Mouse (Mus musculus): ENCODE measurements around the gene March1. TPM values are rescaled to one million over a fixed set of nuclear protein-coding genes. Genes with fewer than 3 reads are reported as not detected.

The March1 gene
- polyA plus RNA-seq, 1 experiment from 2014 or later = 1.1 TPM

DNA sequence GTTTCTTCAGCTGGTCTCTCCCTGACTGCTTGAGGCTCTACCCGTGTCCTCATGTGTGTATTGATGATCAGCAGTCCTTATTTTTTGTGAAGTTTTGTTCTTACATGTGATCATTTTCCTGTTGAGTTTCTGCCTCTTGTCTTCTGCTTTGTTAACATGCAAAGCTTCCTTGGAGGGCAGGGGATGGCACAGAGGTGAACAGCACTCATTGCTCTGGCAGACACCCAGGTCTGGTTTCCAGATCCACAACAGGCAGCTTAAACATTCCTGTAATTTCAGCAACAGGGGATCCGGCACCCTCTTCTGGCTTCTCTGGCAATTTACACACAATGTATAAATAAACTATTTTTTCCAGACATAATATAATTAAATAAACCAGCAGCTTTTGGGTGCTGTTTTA, 652.4 kb downstream of the March1 start:
- no peaks in the 10 kb centered on the region for H3K4me1 ChIP-seq (ENCODE audit: control insufficient read depth, low read depth, low read length)
- H3K27ac ChIP-seq (ENCODE audit: low read length) = no peak overlapping the region
- no peak overlapping the region for H3K9ac ChIP-seq (ENCODE audit: low read depth, low read length)
- no peaks in the 10 kb centered on the region for H3K27me3 ChIP-seq (ENCODE audit: control insufficient read depth, insufficient read depth, low read depth, low read length)
- 63% methylated on average over 2 of the region's 2 CpGs for WGBS (ENCODE audit: insufficient replicate concordance)
- no peak overlapping the region for H3K4me2 ChIP-seq (ENCODE audit: low read depth, low read length)
- no peaks in the 10 kb centered on the region for H3K36me3 ChIP-seq (ENCODE audit: control insufficient read depth, insufficient read depth)
- no peak overlapping the region for H3K4me3 ChIP-seq (ENCODE audit: low read depth, low read length)
- no peak for ATAC-seq (ENCODE audit: low read depth)
- H3K9me3 ChIP-seq (replicated peaks; ENCODE audit: control insufficient read depth, low read length) = no peaks in the 10 kb centered on the region

DNA sequence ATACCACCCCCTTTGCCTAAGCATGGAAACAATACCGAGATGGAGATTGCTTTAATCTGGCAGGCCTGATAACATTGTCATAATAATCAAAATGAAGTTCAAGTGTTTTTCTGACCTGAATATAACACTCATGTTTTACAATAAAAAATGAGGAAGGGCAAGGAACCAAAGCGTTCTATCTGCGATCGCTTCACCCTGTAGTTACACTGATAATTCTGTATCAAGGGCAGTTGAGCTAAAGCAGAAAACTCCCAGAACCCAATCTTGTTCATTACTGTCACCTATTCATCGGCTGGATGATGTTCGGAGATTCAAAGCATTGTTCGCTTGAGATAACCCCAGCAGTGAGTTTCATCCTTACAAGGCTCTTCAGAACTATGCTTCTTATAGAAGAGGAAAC, 700.1 kb downstream of the March1 start:
- Histone ChIP-seq H3K4me2 (ENCODE audit: low read depth, low read length) (no peak overlapping the region), H3K4me3 (ENCODE audit: low read depth, low read length) (no peak overlapping the region), H3K9me3 (replicated peaks; ENCODE audit: control insufficient read depth, low read length) (no peaks in the 10 kb centered on the region), H3K27me3 (ENCODE audit: control insufficient read depth, insufficient read depth, low read depth, low read length) (no peaks in the 10 kb centered on the region), H3K27ac (ENCODE audit: low read length) (no peak overlapping the region), H3K4me1 (ENCODE audit: control insufficient read depth, low read depth, low read length) (no peaks in the 10 kb centered on the region), H3K36me3 (ENCODE audit: control insufficient read depth, insufficient read depth) (no peaks in the 10 kb centered on the region), H3K9ac (ENCODE audit: low read depth, low read length) (no peak overlapping the region)
- WGBS (ENCODE audit: insufficient replicate concordance) = 71% methylated on average over 7 of the region's 7 CpGs
- no peak for ATAC-seq (ENCODE audit: low read depth)

- H3K4me3 ChIP-seq (ENCODE audit: low read depth, low read length) = no peak overlapping the region
- no peak for ATAC-seq (ENCODE audit: low read depth)
Observed at GRCm38 (mm10) chr8:66323045-66323807, 705.5 kb downstream of the March1 start.

GRCm38 (mm10) chr8:66326396-66326795, 708.7 kb downstream of the March1 start:
- Histone ChIP-seq H3K27me3 (ENCODE audit: control insufficient read depth, insufficient read depth, low read depth, low read length) (no peaks in the 10 kb centered on the region), H3K4me2 (ENCODE audit: low read depth, low read length) (no peak overlapping the region), H3K4me1 (ENCODE audit: control insufficient read depth, low read depth, low read length) (no peaks in the 10 kb centered on the region), H3K36me3 (ENCODE audit: control insufficient read depth, insufficient read depth) (no peaks in the 10 kb centered on the region), H3K9ac (ENCODE audit: low read depth, low read length) (no peak overlapping the region), H3K27ac (ENCODE audit: low read length) (no peak overlapping the region), H3K4me3 (ENCODE audit: low read depth, low read length) (no peak overlapping the region), H3K9me3 (replicated peaks; ENCODE audit: control insufficient read depth, low read length) (no peaks in the 10 kb centered on the region)
- ATAC-seq (ENCODE audit: low read depth) = no peak

More at GRCm38 (mm10) chr8:66323045-66323807, 705.5 kb downstream of the March1 start:
- Histone ChIP-seq H3K4me2 (ENCODE audit: low read depth, low read length) (no peak overlapping the region), H3K27ac (ENCODE audit: low read length) (no peak overlapping the region), H3K4me1 (ENCODE audit: control insufficient read depth, low read depth, low read length) (no peaks in the 10 kb centered on the region), H3K36me3 (ENCODE audit: control insufficient read depth, insufficient read depth) (no peaks in the 10 kb centered on the region), H3K9me3 (replicated peaks; ENCODE audit: control insufficient read depth, low read length) (no peaks in the 10 kb centered on the region), H3K27me3 (ENCODE audit: control insufficient read depth, insufficient read depth, low read depth, low read length) (no peaks in the 10 kb centered on the region), H3K9ac (ENCODE audit: low read depth, low read length) (no peak overlapping the region)
- WGBS (ENCODE audit: insufficient replicate concordance) = 13% methylated on average over 4 of the region's 4 CpGs

DNA sequence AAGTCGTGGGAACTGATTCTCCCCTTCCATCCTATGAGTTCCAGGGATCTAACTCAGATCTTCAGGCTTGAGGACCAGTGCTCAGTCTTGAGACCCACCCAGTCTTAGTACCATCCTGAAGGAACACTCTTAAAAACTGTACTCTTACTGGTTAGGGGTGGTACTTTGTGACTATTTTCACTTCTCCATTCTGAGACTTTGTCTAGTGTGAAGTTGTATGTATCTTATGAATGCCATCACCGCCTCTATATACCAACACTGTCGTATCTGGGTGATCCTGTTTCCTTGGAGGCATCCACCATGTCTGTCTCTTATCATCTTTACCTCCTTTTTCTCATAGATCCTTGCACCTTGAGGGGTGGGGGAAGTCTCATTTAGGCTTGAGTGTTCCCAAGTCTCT, 714.5 kb downstream of the March1 start:
- H3K36me3 ChIP-seq (ENCODE audit: control insufficient read depth, insufficient read depth) = no peaks in the 10 kb centered on the region
- H3K4me3 ChIP-seq (ENCODE audit: low read depth, low read length) = no peak overlapping the region
- H3K4me2 ChIP-seq (ENCODE audit: low read depth, low read length) = no peak overlapping the region
- no peaks in the 10 kb centered on the region for H3K27me3 ChIP-seq (ENCODE audit: control insufficient read depth, insufficient read depth, low read depth, low read length)
- no peak overlapping the region for H3K27ac ChIP-seq (ENCODE audit: low read length)
- no peak for ATAC-seq (ENCODE audit: low read depth)
- H3K9ac ChIP-seq (ENCODE audit: low read depth, low read length) = no peak overlapping the region
- no peaks in the 10 kb centered on the region for H3K9me3 ChIP-seq (replicated peaks; ENCODE audit: control insufficient read depth, low read length)
- no peaks in the 10 kb centered on the region for H3K4me1 ChIP-seq (ENCODE audit: control insufficient read depth, low read depth, low read length)
- 65% methylated on average over 3 of the region's 3 CpGs for WGBS (ENCODE audit: insufficient replicate concordance)

DNA sequence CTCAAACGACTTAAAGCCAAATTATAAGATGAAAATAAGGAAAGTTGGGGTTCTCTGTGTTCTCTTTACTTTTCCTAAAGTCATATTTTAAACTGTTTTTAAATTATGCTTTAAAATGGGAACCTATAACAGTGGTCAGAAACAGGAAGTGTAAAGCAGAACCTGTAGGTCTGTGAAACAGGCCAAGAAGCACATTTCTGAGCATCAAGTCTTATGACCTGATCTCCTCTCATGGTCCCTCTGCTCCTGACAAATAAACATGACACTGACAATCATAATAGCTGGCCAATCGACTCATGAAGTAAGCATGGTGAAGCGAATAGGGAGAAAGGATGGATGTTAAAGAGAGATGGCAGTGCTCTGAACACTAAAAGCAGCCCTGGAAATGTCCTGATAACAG, 716.6 kb downstream of the March1 start:
- 51% methylated on average over 3 of the region's 3 CpGs for WGBS (ENCODE audit: insufficient replicate concordance)
- H3K4me2 ChIP-seq (ENCODE audit: low read depth, low read length) = no peak overlapping the region
- H3K4me3 ChIP-seq (ENCODE audit: low read depth, low read length) = no peak overlapping the region
- H3K9me3 ChIP-seq (replicated peaks; ENCODE audit: control insufficient read depth, low read length) = no peaks in the 10 kb centered on the region
- H3K27ac ChIP-seq (ENCODE audit: low read length) = no peak overlapping the region
- H3K36me3 ChIP-seq (ENCODE audit: control insufficient read depth, insufficient read depth) = no peaks in the 10 kb centered on the region
- no peak for ATAC-seq (ENCODE audit: low read depth)
- H3K4me1 ChIP-seq (ENCODE audit: control insufficient read depth, low read depth, low read length) = no peaks in the 10 kb centered on the region
- no peak overlapping the region for H3K9ac ChIP-seq (ENCODE audit: low read depth, low read length)
- H3K27me3 ChIP-seq (ENCODE audit: control insufficient read depth, insufficient read depth, low read depth, low read length) = no peaks in the 10 kb centered on the region

- no peak overlapping the region for H3K4me2 ChIP-seq (ENCODE audit: low read depth, low read length)
- H3K27ac ChIP-seq (ENCODE audit: low read length) = no peak overlapping the region
- H3K27me3 ChIP-seq (ENCODE audit: control insufficient read depth, insufficient read depth, low read depth, low read length) = no peaks in the 10 kb centered on the region
- no peaks in the 10 kb centered on the region for H3K36me3 ChIP-seq (ENCODE audit: control insufficient read depth, insufficient read depth)
- H3K4me1 ChIP-seq (ENCODE audit: control insufficient read depth, low read depth, low read length) = no peaks in the 10 kb centered on the region
- H3K9ac ChIP-seq (ENCODE audit: low read depth, low read length) = no peak overlapping the region
- WGBS (ENCODE audit: insufficient replicate concordance) = 41% methylated on average over 3 of the region's 3 CpGs
- no peak for ATAC-seq (ENCODE audit: low read depth)
- no peak overlapping the region for H3K4me3 ChIP-seq (ENCODE audit: low read depth, low read length)
- H3K9me3 ChIP-seq (replicated peaks; ENCODE audit: control insufficient read depth, low read length) = no peaks in the 10 kb centered on the region
Observed at GRCm38 (mm10) chr8:66339551-66339950, 721.9 kb downstream of the March1 start.

DNA sequence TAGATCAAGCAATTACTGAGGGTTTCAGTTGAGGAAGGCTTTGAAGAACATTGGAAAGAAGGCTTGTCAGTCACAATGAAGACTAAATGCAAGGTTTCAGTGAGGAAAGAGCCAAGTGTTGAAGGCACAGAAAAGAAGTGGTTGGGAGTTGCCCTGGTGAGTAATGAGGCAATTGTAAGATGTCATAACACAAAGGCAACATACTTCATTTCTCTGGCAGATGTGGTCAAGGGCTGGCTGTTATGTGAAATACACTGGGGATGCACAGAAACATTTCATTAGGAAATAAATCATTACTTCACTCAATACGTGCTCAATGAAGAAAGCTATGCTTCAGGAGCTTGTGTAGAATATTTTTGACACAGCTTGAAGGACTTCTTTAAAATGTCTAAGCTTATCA, 725.2 kb downstream of the March1 start:
- no peak overlapping the region for H3K4me3 ChIP-seq (ENCODE audit: low read depth, low read length)
- ATAC-seq (ENCODE audit: low read depth) = no peak; the same call in 1 of the 2 replicates
- no peaks in the 10 kb centered on the region for H3K4me1 ChIP-seq (ENCODE audit: control insufficient read depth, low read depth, low read length)
- no peaks in the 10 kb centered on the region for H3K9me3 ChIP-seq (replicated peaks; ENCODE audit: control insufficient read depth, low read length)
- no peaks in the 10 kb centered on the region for H3K27me3 ChIP-seq (ENCODE audit: control insufficient read depth, insufficient read depth, low read depth, low read length)
- H3K36me3 ChIP-seq (ENCODE audit: control insufficient read depth, insufficient read depth) = no peaks in the 10 kb centered on the region
- no peak overlapping the region for H3K27ac ChIP-seq (ENCODE audit: low read length)
- 49% methylated on average over 1 of the region's 1 CpGs for WGBS (ENCODE audit: insufficient replicate concordance)
- H3K4me2 ChIP-seq (ENCODE audit: low read depth, low read length) = no peak overlapping the region
- no peak overlapping the region for H3K9ac ChIP-seq (ENCODE audit: low read depth, low read length)

DNA sequence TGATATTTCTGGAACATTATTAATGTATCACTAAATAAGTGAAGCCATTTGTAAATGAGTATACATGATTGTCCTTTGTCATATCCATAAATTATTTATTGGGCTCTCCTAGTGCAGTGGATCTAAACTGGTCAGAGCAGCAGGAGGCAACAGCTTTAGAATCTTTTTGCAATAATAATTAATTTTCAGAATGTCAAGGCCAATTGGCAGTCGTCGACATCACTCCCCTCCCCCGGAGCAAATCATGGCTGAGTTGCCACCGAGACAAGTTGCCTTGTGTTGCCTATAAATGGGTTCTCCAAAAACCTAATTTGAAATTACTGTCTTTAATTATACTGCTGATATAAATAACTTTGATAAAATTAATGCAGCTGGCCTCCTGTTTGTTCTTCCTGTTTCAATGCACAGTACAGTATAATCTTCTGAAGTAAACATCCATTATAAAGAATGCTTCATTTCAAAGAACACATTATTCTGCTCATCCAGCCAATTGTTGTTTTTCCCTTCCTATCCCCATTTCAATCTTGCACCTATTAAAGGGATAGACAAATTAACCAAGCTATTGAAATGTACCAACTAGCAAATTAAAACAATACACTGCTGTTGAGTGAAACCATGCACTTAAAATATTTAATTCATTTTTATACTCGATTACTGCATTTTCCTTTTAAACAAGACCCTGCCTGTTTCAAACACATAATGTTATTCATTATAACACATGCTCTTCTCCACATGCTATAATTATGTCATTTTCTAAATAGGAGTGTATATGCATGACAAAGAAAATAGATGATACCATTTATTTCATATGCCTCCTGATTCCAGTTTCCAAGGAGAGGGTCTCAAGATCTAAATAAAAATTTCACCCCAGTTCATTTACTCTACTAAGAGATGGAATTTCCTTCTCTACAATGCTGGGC, 745.4 kb downstream of the March1 start:
- no peaks in the 10 kb centered on the region for H3K9me3 ChIP-seq (replicated peaks; ENCODE audit: control insufficient read depth, low read length)
- no peak overlapping the region for H3K27ac ChIP-seq (ENCODE audit: low read length)
- H3K4me1 ChIP-seq (ENCODE audit: control insufficient read depth, low read depth, low read length) = no peaks in the 10 kb centered on the region
- H3K36me3 ChIP-seq (ENCODE audit: control insufficient read depth, insufficient read depth) = no peaks in the 10 kb centered on the region
- H3K4me3 ChIP-seq (ENCODE audit: low read depth, low read length) = no peak overlapping the region
- no peak overlapping the region for H3K9ac ChIP-seq (ENCODE audit: low read depth, low read length)
- H3K4me2 ChIP-seq (ENCODE audit: low read depth, low read length) = no peak overlapping the region
- 73% methylated on average over 5 of the region's 5 CpGs for WGBS (ENCODE audit: insufficient replicate concordance)
- ATAC-seq (ENCODE audit: low read depth) = no peak
- no peaks in the 10 kb centered on the region for H3K27me3 ChIP-seq (ENCODE audit: control insufficient read depth, insufficient read depth, low read depth, low read length)
